Mouse (Mus musculus) cerebellum, adult 2 months (tissue): ENCODE results near the gene Lgals8.

Experiments
- CTCF ChIP-seq: fragments of 200-500 bp; IDR thresholded peaks from 2 replicates; pipeline ENCODE4 v1.5.1; 2011; ENCODE audit warnings: low read depth, mild to moderate bottlenecking, control low read depth, low read length, moderate library complexity, borderline replicate concordance; ENCODE audit not compliant: insufficient read depth
- POLR2A ChIP-seq: fragments of 200-500 bp; IDR thresholded peaks from 2 replicates; pipeline ENCODE4 v1.6.1; 2011; ENCODE audit warnings: low read length, control low read depth, borderline replicate concordance; ENCODE audit not compliant: insufficient read depth

- TF ChIP-seq POLR2A, result no peak
- TF ChIP-seq CTCF, result no peak
Observed at GRCm38 (mm10) chr13:12453150-12453549, 11.6 kb downstream of the Lgals8 start.
